Mouse (Mus musculus) MEL (cell line): ENCODE results near the gene Fam107b. TPM values are rescaled to one million over a fixed set of nuclear protein-coding genes. Genes with fewer than 3 reads are reported as not detected.

ENCODE experiments used
- DNase-seq: peaks from one replicate; pipeline ENCODE4 v3.0.0; 2011; ENCODE audit warnings: low read depth, low spot score
- H3K27ac ChIP-seq: 2 replicates; pipeline ENCODE4 v1.5.1; 2012; ENCODE audit warnings: low read depth, mild to moderate bottlenecking, control low read depth, low read length, moderate library complexity; ENCODE audit not compliant: control insufficient read depth
- H3K27me3 ChIP-seq, 2 experiments: fragments of 150-350 bp in 1 of 2; sonication (generic) in 1 of 2; 2 replicates each; pipeline ENCODE4 v1.6.1; 2012; ENCODE audit warnings: low read length in 2 of 2, mild to moderate bottlenecking in 2 of 2, improper control_type of control experiment in 1 of 2, moderate library complexity in 1 of 2; ENCODE audit not compliant: insufficient read depth in 2 of 2, control insufficient read depth in 1 of 2
- H3K36me3 ChIP-seq, 2 experiments: 2 replicates each; pipeline ENCODE4 v1.6.1; 2012 to 2014; ENCODE audit warnings: low read length in 2 of 2, improper control_type of control experiment in 1 of 2, inconsistent platforms in 1 of 2, mild to moderate bottlenecking in 1 of 2; ENCODE audit not compliant: insufficient read depth in 2 of 2, control insufficient read depth in 1 of 2
- H3K4me1 ChIP-seq, 2 experiments: fragments of 150-350 bp in 1 of 2; sonication (generic) in 1 of 2; 2 replicates each; pipeline ENCODE4 v1.6.1; 2012; ENCODE audit warnings: low read length in 2 of 2, improper control_type of control experiment in 1 of 2, mild to moderate bottlenecking in 1 of 2; ENCODE audit not compliant: insufficient read depth in 2 of 2, control insufficient read depth in 1 of 2
- H3K4me3 ChIP-seq, 2 experiments: fragments of 150-350 bp in 1 of 2; sonication (generic) in 1 of 2; 2 replicates each; pipeline ENCODE4 v1.5.1; 2012; ENCODE audit warnings: low read depth in 2 of 2, low read length in 2 of 2, mild to moderate bottlenecking in 2 of 2, moderate library complexity in 2 of 2, control low read depth in 1 of 2, improper control_type of control experiment in 1 of 2; ENCODE audit not compliant: control insufficient read depth in 1 of 2, insufficient read depth in 1 of 2
- H3K79me2 ChIP-seq: 2 replicates; pipeline ENCODE4 v1.6.1; 2012; ENCODE audit warnings: mild to moderate bottlenecking, low read length, moderate library complexity; ENCODE audit not compliant: control insufficient read depth, poor library complexity, insufficient read depth
- H3K9ac ChIP-seq: 2 replicates; pipeline ENCODE4 v1.6.1; 2012; ENCODE audit warnings: low read depth, mild to moderate bottlenecking, control low read depth, low read length, moderate library complexity; ENCODE audit not compliant: control insufficient read depth, poor library complexity, severe bottlenecking
- H3K9me3 ChIP-seq: fragments of 150-350 bp; sonication (generic); replicated peaks from 2 replicates; pipeline ENCODE4 v1.6.1; 2012; ENCODE audit warnings: mild to moderate bottlenecking, low read length, improper control_type of control experiment, moderate library complexity; ENCODE audit not compliant: insufficient read depth
- CHD2 ChIP-seq: IDR thresholded peaks from 2 replicates; pipeline ENCODE4 v1.6.1; 2011; ENCODE audit warnings: low read length, improper control_type of control experiment
- CTCF ChIP-seq, 3 experiments: IDR thresholded peaks in 2 of 3; conservative IDR thresholded peaks in 1 of 3; 2 replicates each; pipeline ENCODE4 v1.5.1; 2011 to 2012; ENCODE audit warnings: low read length in 3 of 3, low read depth in 2 of 3, mild to moderate bottlenecking in 2 of 3, improper control_type of control experiment in 1 of 3, inconsistent platforms in 1 of 3, mixed read lengths in 1 of 3, moderate library complexity in 1 of 3; ENCODE audit not compliant: control insufficient read depth in 1 of 3, insufficient read depth in 1 of 3, poor library complexity in 1 of 3, severe bottlenecking in 1 of 3
- E2F4 ChIP-seq: IDR thresholded peaks from 2 replicates; pipeline ENCODE4 v1.6.1; 2011; ENCODE audit warnings: low read depth, low read length, improper control_type of control experiment, borderline replicate concordance
- ELF1 ChIP-seq: IDR thresholded peaks from 2 replicates; pipeline ENCODE4 v1.6.1; 2014; ENCODE audit warnings: low read depth, mild to moderate bottlenecking, inconsistent platforms, low read length, improper control_type of control experiment, moderate library complexity
- GABPA ChIP-seq: IDR thresholded peaks from 2 replicates; pipeline ENCODE4 v1.6.1; 2012; ENCODE audit warnings: low read depth, mild to moderate bottlenecking, inconsistent platforms, low read length, improper control_type of control experiment, moderate library complexity
- GATA1 ChIP-seq: IDR thresholded peaks from 2 replicates; pipeline ENCODE4 v1.6.1; 2011; ENCODE audit warnings: low read depth, low read length, improper control_type of control experiment
- JUND ChIP-seq: IDR thresholded peaks from 2 replicates; pipeline ENCODE4 v1.6.1; 2011; ENCODE audit warnings: low read depth, mild to moderate bottlenecking, improper control_type of control experiment, low read length
- MAZ ChIP-seq: IDR thresholded peaks from 2 replicates; pipeline ENCODE4 v1.6.1; 2012; ENCODE audit warnings: low read depth, mild to moderate bottlenecking, inconsistent platforms, low read length, improper control_type of control experiment
- MXI1 ChIP-seq: IDR thresholded peaks from 2 replicates; pipeline ENCODE4 v1.6.1; 2011; ENCODE audit warnings: mild to moderate bottlenecking, low read depth, low read length, improper control_type of control experiment
- POLR2A ChIP-seq, 2 experiments: IDR thresholded peaks; 2 replicates each; pipeline ENCODE4 v1.6.1; 2011 to 2012; ENCODE audit warnings: low read length in 2 of 2, mild to moderate bottlenecking in 2 of 2, control low read depth in 1 of 2, improper control_type of control experiment in 1 of 2, low read depth in 1 of 2, moderate library complexity in 1 of 2; ENCODE audit not compliant: control insufficient read depth in 1 of 2, insufficient read depth in 1 of 2, poor library complexity in 1 of 2
- POLR2AphosphoS2 ChIP-seq: IDR thresholded peaks from 2 replicates; pipeline ENCODE4 v1.6.1; 2011; ENCODE audit warnings: low read length, improper control_type of control experiment
- POLR2AphosphoS5 ChIP-seq: IDR thresholded peaks from 2 replicates; pipeline ENCODE4 v1.6.1; 2012; ENCODE audit warnings: low read depth, borderline replicate concordance, mild to moderate bottlenecking, inconsistent platforms, low read length, moderate library complexity, mixed read lengths
- RCOR1 ChIP-seq: IDR thresholded peaks from 2 replicates; pipeline ENCODE4 v1.6.1; 2012; ENCODE audit warnings: low read depth, mild to moderate bottlenecking, inconsistent platforms, low read length, improper control_type of control experiment
- TAL1 ChIP-seq: IDR thresholded peaks from 2 replicates; pipeline ENCODE4 v1.6.1; 2012; ENCODE audit warnings: mild to moderate bottlenecking, inconsistent platforms, low read length, moderate library complexity, mixed read lengths
- TCF12 ChIP-seq: IDR thresholded peaks from 2 replicates; pipeline ENCODE4 v1.6.1; 2014; ENCODE audit warnings: low read depth, mild to moderate bottlenecking, inconsistent platforms, low read length, improper control_type of control experiment, moderate library complexity
- USF1 ChIP-seq: IDR thresholded peaks from 2 replicates; pipeline ENCODE4 v1.6.1; 2014; ENCODE audit warnings: low read depth, mild to moderate bottlenecking, inconsistent platforms, low read length, improper control_type of control experiment, moderate library complexity
- ZC3H11A ChIP-seq: IDR thresholded peaks from 2 replicates; pipeline ENCODE4 v1.6.1; 2012; ENCODE audit warnings: low read depth, mild to moderate bottlenecking, inconsistent platforms, low read length, improper control_type of control experiment
- polyA plus RNA-seq, 2 experiments: library from polyadenylated mRNA; stranded (reverse) in 1 of 2; unstranded in 1 of 2; fragments of >175 nt in 1 of 2; fragments of >200 nt in 1 of 2; gene quantifications; 2 replicates each; pipeline versions ENCODE4 v1.2.1 to v1.2.4; 2012; ENCODE audit warnings: low replicate concordance in 2 of 2, low read depth in 1 of 2; ENCODE audit not compliant: insufficient read length in 2 of 2, insufficient read depth in 1 of 2, missing spikeins in 1 of 2
- total RNA-seq: library from RNA; depleted of rRNA; stranded (reverse); fragments of 300-350 nt; gene quantifications from 2 replicates; pipeline ENCODE4 v1.2.3, GENCODE M21; 2012

Gene Fam107b
- total and polyA plus RNA-seq, 3 experiments: 10.0 to 15.5 TPM; not detected in 1

GRCm38 (mm10) chr2:3750126-3750525, 179.8 kb downstream of the Fam107b start:
- H3K4me3 ChIP-seq: no peak overlapping the region
- TF ChIP-seq MAZ: no peak
- no peak for TF ChIP-seq POLR2AphosphoS5
- TF ChIP-seq GABPA: no peak
- no peak for TF ChIP-seq RCOR1
- no peak for TF ChIP-seq E2F4
- no peak for TF ChIP-seq CHD2
- no peak for TF ChIP-seq JUND
- no peak for TF ChIP-seq TCF12
- TF ChIP-seq POLR2AphosphoS2: no peak
- TF ChIP-seq MXI1: no peak
- TF ChIP-seq, all 39 proteins: peak for 0
- DNase-seq: no peak

GRCm38 (mm10) chr2:3752365-3752764, 182.1 kb downstream of the Fam107b start:
- H3K4me1 ChIP-seq: peaks cover 4 to 5% of the 10 kb centered on the region in 2 experiments
- no peaks in the 10 kb centered on the region for H3K9me3 ChIP-seq
- no peak for DNase-seq
- TF ChIP-seq ELF1: no peak
- no peak for TF ChIP-seq USF1
- no peak for TF ChIP-seq GATA1
- no peak for TF ChIP-seq CTCF (IDR thresholded peaks at IDR 0.05 in 2 of 3, conservative IDR thresholded peaks at IDR 0.05 in 1 of 3; ENCODE audit: control insufficient read depth in 1 of 3, insufficient read depth in 1 of 3, low read depth in 2 of 3, low read length in 3 of 3, poor library complexity in 1 of 3, severe bottlenecking in 1 of 3)
- TF ChIP-seq TCF12: no peak
- TF ChIP-seq RCOR1: no peak
- TF ChIP-seq ZC3H11A: no peak
- no peak for TF ChIP-seq E2F4
- no peak for TF ChIP-seq POLR2A (IDR thresholded peaks at IDR 0.05; ENCODE audit: control insufficient read depth in 1 of 2, insufficient read depth in 1 of 2, low read depth in 1 of 2, low read length in 2 of 2, poor library complexity in 1 of 2)
- TF ChIP-seq TAL1: no peak
- H3K9ac ChIP-seq: no peak overlapping the region
- no peak overlapping the region for H3K4me3 ChIP-seq
- no peaks in the 10 kb centered on the region for H3K79me2 ChIP-seq
- H3K27me3 ChIP-seq: no peaks in the 10 kb centered on the region
- H3K36me3 ChIP-seq: peaks cover 0 to 3% of the 10 kb centered on the region in 2 experiments; a peak in 2 of 4 replicates
- H3K27ac ChIP-seq: no peak overlapping the region

More at GRCm38 (mm10) chr2:3750126-3750525, 179.8 kb downstream of the Fam107b start:
- Histone ChIP-seq H3K36me3 (peaks cover 0 to 3% of the 10 kb centered on the region in 2 experiments; a peak in 2 of 4 replicates), H3K9me3 (no peaks in the 10 kb centered on the region), H3K79me2 (no peaks in the 10 kb centered on the region), H3K27me3 (no peaks in the 10 kb centered on the region), H3K4me1 (peaks cover 4 to 5% of the 10 kb centered on the region in 2 experiments), H3K27ac (no peak overlapping the region), H3K9ac (no peak overlapping the region)
